Mouse (Mus musculus) olfactory bulb, adult 2 months (tissue): ENCODE data around the gene Gm5431.

Experiments used
- CTCF ChIP-seq: fragments of 200-500 bp; IDR thresholded peaks from 2 replicates; pipeline ENCODE4 v1.5.1; 2012; ENCODE audit warnings: low read depth, mild to moderate bottlenecking, low read length, moderate library complexity; ENCODE audit not compliant: insufficient read depth
- POLR2A ChIP-seq: fragments of 200-500 bp; IDR thresholded peaks from 2 replicates; pipeline ENCODE4 v1.6.1; 2012; ENCODE audit warnings: mild to moderate bottlenecking, low read depth, low read length, moderate library complexity; ENCODE audit not compliant: insufficient read depth

DNA sequence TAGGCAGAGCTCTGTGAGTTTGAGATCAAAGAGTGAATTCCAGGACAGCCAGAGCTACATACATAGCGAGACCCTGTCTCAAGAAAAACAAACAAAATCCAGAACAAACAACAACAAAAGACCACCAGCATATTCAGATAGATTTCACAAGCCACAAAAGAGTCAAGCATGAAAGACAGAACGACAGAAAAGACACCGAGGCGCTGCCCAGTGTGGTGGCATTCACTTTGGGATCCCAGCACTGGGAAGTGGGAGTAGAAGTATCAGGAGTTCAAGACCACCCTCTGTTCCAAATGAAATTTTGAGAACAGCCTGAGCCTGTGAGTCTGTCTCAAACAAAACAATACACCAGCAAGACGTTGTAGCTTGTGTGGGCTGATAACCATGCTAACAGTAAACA, 55.1 kb downstream of the Gm5431 start:
- TF ChIP-seq CTCF (no peak), POLR2A (no peak)
